Mouse (Mus musculus): ENCODE results near the gene Skint6. TPM values are rescaled to one million over a fixed set of nuclear protein-coding genes. Genes with fewer than 3 reads are reported as not detected.

The Skint6 gene
- polyA plus RNA-seq (2014; fragmentation: Illumina TruSeq; extraction: RNeasy Lipid Tissue Mini Kit (QIAGEN cat#74804); ENCODE audit: low read depth, low replicate concordance): not detected

GRCm38 (mm10) chr4:113286873-113287272 is at the start of gene Skint6:
Gene Skint6, minus strand, starts transcription at chr4:113286973.

GRCm38 (mm10) chr4:112774766-112775165 is 512.0 kb downstream of the Skint6 start, which contains the start of gene Skint10:
Gene Skint10, minus strand, starts transcription at chr4:112774866.

